Mouse (Mus musculus) left cerebral cortex, postnatal 4 days (tissue): Measurements from ENCODE around the gene Slc24a4. TPM values are rescaled to one million over a fixed set of nuclear protein-coding genes. Genes with fewer than 3 reads are reported as not detected.

Experiments
- DNase-seq: peaks from one replicate; pipeline ENCODE4 v3.0.0-alpha.2; 2022
- intact Hi-C: fragments of 180-260 bp; cut with DNase I; formaldehyde crosslinking; loops from one replicate; pipeline ENCODE4 v1.15.1; 2025
- total RNA-seq, 2 experiments: library from RNA; stranded (reverse); gene quantifications; 2 replicates each; pipeline ENCODE4 v1.2.3; 2021

Gene Slc24a4
- total RNA-seq, 2 experiments from 2014 or later = 3.7 to 6.8 TPM

GRCm38 (mm10) chr12:102282763-102283482, 154.4 kb downstream of the Slc24a4 start, which contains the start of gene Rin3:
TSS of gene Rin3 (plus strand) at chr12:102283048.
- DNase-seq = peak; percentile 32
- intact Hi-C loops = no loop called here

GRCm38 (mm10) chr12:102283483-102284266, 155.1 kb downstream of the Slc24a4 start:
- DNase-seq = peak; percentile 87
- intact Hi-C loops = no loop called here

- DNase-seq = no peak
- intact Hi-C loops = no loop called here
Observed at GRCm38 (mm10) chr12:102284267-102284610, 155.7 kb downstream of the Slc24a4 start.

GRCm38 (mm10) chr12:102284618-102285159, 156.2 kb downstream of the Slc24a4 start:
- no peak for DNase-seq
- intact Hi-C loops = no loop called here

- intact Hi-C loops = no loop called here
- no peak for DNase-seq
Observed at GRCm38 (mm10) chr12:102285318-102285717, 156.8 kb downstream of the Slc24a4 start.

- DNase-seq = no peak
- intact Hi-C loops = no loop called here
Observed at GRCm38 (mm10) chr12:102285779-102286178, 157.2 kb downstream of the Slc24a4 start.

- intact Hi-C loops = no loop called here
Observed at GRCm38 (mm10) chr12:102286681-102287414, 158.3 kb downstream of the Slc24a4 start.

GRCm38 (mm10) chr12:102287904-102288602, 159.5 kb downstream of the Slc24a4 start:
- DNase-seq = no peak
- intact Hi-C loops = no loop called here

More at GRCm38 (mm10) chr12:102286681-102287414, 158.3 kb downstream of the Slc24a4 start:
- peak; percentile 78 for DNase-seq

- no peak for DNase-seq
- intact Hi-C loops = no loop called here
Observed at GRCm38 (mm10) chr12:102288846-102289245, 160.3 kb downstream of the Slc24a4 start.

GRCm38 (mm10) chr12:102289568-102289967, 161.0 kb downstream of the Slc24a4 start:
- DNase-seq = no peak
- intact Hi-C loops = no loop called here

- DNase-seq = no peak
- intact Hi-C loops = no loop called here
Observed at GRCm38 (mm10) chr12:102290662-102291061, 162.1 kb downstream of the Slc24a4 start.

- no peak for DNase-seq
- intact Hi-C loops = no loop called here
Observed at GRCm38 (mm10) chr12:102291686-102292085, 163.2 kb downstream of the Slc24a4 start.

- DNase-seq = no peak
- intact Hi-C loops = no loop called here
Observed at GRCm38 (mm10) chr12:102292501-102293215, 164.1 kb downstream of the Slc24a4 start.

- no peak for DNase-seq
- intact Hi-C loops = no loop called here
Observed at GRCm38 (mm10) chr12:102294634-102295033, 166.1 kb downstream of the Slc24a4 start.

GRCm38 (mm10) chr12:102295230-102295629, 166.7 kb downstream of the Slc24a4 start:
- DNase-seq = peak; percentile 61
- intact Hi-C loops = no loop called here

GRCm38 (mm10) chr12:102295662-102296061, 167.1 kb downstream of the Slc24a4 start:
- no peak for DNase-seq
- intact Hi-C loops = no loop called here

- intact Hi-C loops = no loop called here
Observed at GRCm38 (mm10) chr12:102296361-102296760, 167.8 kb downstream of the Slc24a4 start.

GRCm38 (mm10) chr12:102296967-102297366, 168.4 kb downstream of the Slc24a4 start:
- intact Hi-C loops = no loop called here
- no peak for DNase-seq

More at GRCm38 (mm10) chr12:102296361-102296760, 167.8 kb downstream of the Slc24a4 start:
- no peak for DNase-seq

GRCm38 (mm10) chr12:102299209-102299608, 170.7 kb downstream of the Slc24a4 start:
- intact Hi-C loops = no loop called here
- DNase-seq = no peak

- no peak for DNase-seq
- intact Hi-C loops = no loop called here
Observed at GRCm38 (mm10) chr12:102301585-102301984, 173.1 kb downstream of the Slc24a4 start.
